Mouse (Mus musculus) midbrain, embryonic 10.5 days (tissue): ENCODE measurements around the gene Rgl1. TPM values are rescaled to one million over a fixed set of nuclear protein-coding genes. Genes with fewer than 3 reads are reported as not detected.

Experiments used
- polyA plus RNA-seq: library from polyadenylated mRNA; unstranded; fragments of >200 nt; fragmentation: Nextera tagmentation; extraction: Ambion mirVana; gene quantifications from 2 replicates; pipeline ENCODE4 v1.2.1, GENCODE M21; 2016

Rgl1 gene
- polyA plus RNA-seq, 1 experiment from 2014 or later = 23.2 TPM

Other genes with a start within 250 kb of the Rgl1 start
- gene Apobec4, start 15.8 kb downstream of the Rgl1 start, polyA plus RNA-seq = not detected in 2 replicates
- 207 and 235 TPM in 2 replicates for gene Arpc5, start 191 bp upstream of the Rgl1 start, polyA plus RNA-seq
- 2.9 and 3.0 TPM in 2 replicates for gene Ncf2, start 33.8 kb upstream of the Rgl1 start, polyA plus RNA-seq
- gene Smg7, start 136.3 kb upstream of the Rgl1 start, polyA plus RNA-seq = 35.4 and 40.0 TPM in 2 replicates
- gene Nmnat2, start 188.6 kb upstream of the Rgl1 start, polyA plus RNA-seq = 10.5 and 10.7 TPM in 2 replicates